8 mouse cellular contexts compared by ENCODE assay signal in the genomic region with DNA sequence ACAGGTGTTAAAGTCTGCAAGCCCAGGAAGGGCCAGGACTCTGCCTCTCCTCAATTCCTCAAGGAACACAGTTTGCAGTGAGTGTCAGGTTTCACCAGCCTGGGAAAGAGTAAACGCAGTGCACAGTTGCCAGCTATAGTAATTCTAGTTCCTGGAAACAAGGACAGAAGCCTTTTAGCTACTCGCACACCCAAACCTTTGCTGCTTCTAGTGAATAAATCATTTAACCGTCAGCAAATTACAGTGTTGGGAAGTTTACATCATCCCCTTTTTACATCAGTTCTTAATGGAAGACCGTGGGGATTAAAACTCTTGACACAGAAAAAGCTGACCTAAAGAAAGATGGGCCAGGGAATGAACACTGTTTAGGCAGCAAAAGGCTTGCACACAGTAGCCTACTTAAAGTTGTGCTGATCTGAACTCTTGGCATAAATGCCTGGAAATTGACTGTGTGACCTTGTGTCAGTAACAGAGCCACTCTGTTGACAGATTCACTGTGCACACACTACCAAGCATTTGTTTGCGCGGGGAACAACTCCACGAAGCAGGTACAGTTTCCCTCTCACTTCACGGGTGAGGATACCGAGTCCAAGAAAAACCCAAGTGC. TPM values are rescaled to one million over a fixed set of nuclear protein-coding genes. Genes with fewer than 3 reads are reported as not detected.
DNase-seq lines count a peak whose midpoint lies in the region; ATAC-seq and TF ChIP-seq lines count a peak whose summit lies in the region.

No protein-coding gene starts in this region.

- peak overlapping the region; percentile 62 for H3K4me2 ChIP-seq in kidney, embryonic 14.5 days (replicated peaks; ENCODE audit: low read depth, low read length)
- peak overlapping the region; percentile 74 for H3K4me2 ChIP-seq in heart, postnatal 0 days (ENCODE audit: low read depth, low read length)
- peak overlapping the region; percentile 80 for H3K4me2 ChIP-seq in liver, embryonic 14.5 days (ENCODE audit: low read depth)
- H3K4me2 ChIP-seq in stomach, embryonic 14.5 days (replicated peaks; ENCODE audit: low read depth, low read length): peak overlapping the region; percentile 55

- H3K9ac ChIP-seq in kidney, embryonic 14.5 days (ENCODE audit: low read depth, low read length): peak overlapping the region; percentile 95
- peak overlapping the region; percentile 93 for H3K9ac ChIP-seq in heart, postnatal 0 days (replicated peaks; ENCODE audit: low read depth, low read length)
- H3K9ac ChIP-seq in liver, embryonic 14.5 days (replicated peaks): peak overlapping the region; percentile 80
- peak overlapping the region; percentile 97 for H3K9ac ChIP-seq in stomach, embryonic 14.5 days (replicated peaks; ENCODE audit: low read depth, low read length)

- no peak for TF ChIP-seq CTCF in bone marrow macrophage, adult 2 months (IDR thresholded peaks at IDR 0.05; ENCODE audit: low read depth, low read length)
- TF ChIP-seq CTCF in heart, postnatal 0 days (IDR thresholded peaks at IDR 0.05; ENCODE audit: low read depth): no peak
- no peak for TF ChIP-seq CTCF in liver, embryonic 14.5 days (IDR thresholded peaks at IDR 0.05; ENCODE audit: low read depth)

- TF ChIP-seq POLR2A in bone marrow macrophage, adult 2 months (IDR thresholded peaks at IDR 0.05; ENCODE audit: borderline replicate concordance, low read depth, low read length): no peak

- no peaks in the 10 kb centered on the region for H3K9me3 ChIP-seq in kidney, embryonic 14.5 days (ENCODE audit: control insufficient read depth, low read length)
- H3K9me3 ChIP-seq in heart, postnatal 0 days (replicated peaks; ENCODE audit: control insufficient read depth, low read length): no peaks in the 10 kb centered on the region
- H3K9me3 ChIP-seq in liver, embryonic 14.5 days (ENCODE audit: control insufficient read depth, low read length): no peaks in the 10 kb centered on the region
- no peaks in the 10 kb centered on the region for H3K9me3 ChIP-seq in stomach, embryonic 14.5 days (ENCODE audit: control insufficient read depth, low read depth, low read length)

- peak overlapping the region; percentile 91 for H3K4me3 ChIP-seq in kidney, embryonic 14.5 days (ENCODE audit: low read length)
- H3K4me3 ChIP-seq in bone marrow macrophage, adult 2 months (ENCODE audit: insufficient read depth, low read length): peak overlapping the region; percentile 72
- H3K4me3 ChIP-seq in heart, postnatal 0 days (ENCODE audit: low read depth, low read length): peak overlapping the region; percentile 95
- peak overlapping the region; percentile 87 to 98 for H3K4me3 ChIP-seq in liver, embryonic 14.5 days (ENCODE audit: insufficient read depth in 1 of 2, low read depth in 2 of 2, low read length in 2 of 2)
- peak overlapping the region; percentile 93 for H3K4me3 ChIP-seq in stomach, embryonic 14.5 days (ENCODE audit: low read depth, low read length)

- H3K4me1 ChIP-seq in kidney, embryonic 14.5 days (ENCODE audit: control insufficient read depth, insufficient read depth, low read length): peaks cover 16% of the 10 kb centered on the region; the same call in 1 of the 2 replicates
- H3K4me1 ChIP-seq in bone marrow macrophage, adult 2 months (ENCODE audit: control insufficient read depth, insufficient read depth, low read length): peaks cover 17% of the 10 kb centered on the region
- 0 out of 2 replicates have a peak, but pooled peaks cover 9% of the 10 kb centered on the region for H3K4me1 ChIP-seq in heart, postnatal 0 days (ENCODE audit: control insufficient read depth, insufficient read depth)
- H3K4me1 ChIP-seq in liver, embryonic 14.5 days (replicated peaks; ENCODE audit: control insufficient read depth in 2 of 2, insufficient read depth in 2 of 2, low read length in 1 of 2): peaks cover 11 to 17% of the 10 kb centered on the region in 2 experiments
- H3K4me1 ChIP-seq in stomach, embryonic 14.5 days (ENCODE audit: control insufficient read depth, insufficient read depth, low read length): peaks cover 18% of the 10 kb centered on the region

- DNase-seq in kidney, postnatal 25 days: no peak
- peak; percentile 14 for DNase-seq in heart, postnatal 0 days (ENCODE audit: low spot score)
- DNase-seq in liver, embryonic 14.5 days (ENCODE audit: low read depth in 3 of 3, low spot score in 3 of 3): no peak
- no peak for DNase-seq in left cerebral cortex, adult 18-20 months (ENCODE audit: low spot score in 2 of 2)
- DNase-seq in cerebellum, adult 11 months: no peak

- no peak for TF ChIP-seq EP300 in heart, postnatal 0 days (IDR thresholded peaks at IDR 0.05; ENCODE audit: low read depth)
- TF ChIP-seq EP300 in liver, embryonic 14.5 days (IDR thresholded peaks at IDR 0.05; ENCODE audit: low read depth): no peak

- peak overlapping the region; percentile 99 for H3K27ac ChIP-seq in kidney, embryonic 14.5 days (ENCODE audit: low read depth, low read length)
- H3K27ac ChIP-seq in bone marrow macrophage, adult 2 months (ENCODE audit: insufficient read depth, low read depth, low read length): 0 out of 2 replicates have a peak overlapping the region, but pooled peaks have one; percentile 35
- peak overlapping the region; percentile 98 for H3K27ac ChIP-seq in heart, postnatal 0 days (ENCODE audit: low read depth)
- peak overlapping the region; percentile 78 for H3K27ac ChIP-seq in liver, embryonic 14.5 days
- peak overlapping the region; percentile 99 for H3K27ac ChIP-seq in stomach, embryonic 14.5 days (ENCODE audit: low read length)

- H3K27me3 ChIP-seq in kidney, embryonic 14.5 days (ENCODE audit: control insufficient read depth, insufficient read depth, low read length): no peaks in the 10 kb centered on the region
- no peaks in the 10 kb centered on the region for H3K27me3 ChIP-seq in heart, postnatal 0 days (ENCODE audit: control insufficient read depth, insufficient read depth, low read length)
- no peaks in the 10 kb centered on the region for H3K27me3 ChIP-seq in liver, embryonic 14.5 days (ENCODE audit: control insufficient read depth, insufficient read depth, low read length)
- no peaks in the 10 kb centered on the region for H3K27me3 ChIP-seq in stomach, embryonic 14.5 days (ENCODE audit: control insufficient read depth, insufficient read depth, low read length)

- no peaks in the 10 kb centered on the region for H3K36me3 ChIP-seq in kidney, embryonic 14.5 days (ENCODE audit: control insufficient read depth, insufficient read depth, low read length)
- no peaks in the 10 kb centered on the region for H3K36me3 ChIP-seq in heart, postnatal 0 days (replicated peaks; ENCODE audit: control insufficient read depth, insufficient read depth, low read length)
- H3K36me3 ChIP-seq in liver, embryonic 14.5 days (replicated peaks; ENCODE audit: control insufficient read depth, insufficient read depth, low read depth): no peaks in the 10 kb centered on the region
- H3K36me3 ChIP-seq in stomach, embryonic 14.5 days (ENCODE audit: control insufficient read depth, insufficient read depth, low read length): no peaks in the 10 kb centered on the region

- WGBS in kidney, embryonic 14.5 days: 1% methylated on average over 9 of the region's 9 CpGs
- 17% methylated on average over 9 of the region's 9 CpGs for WGBS in heart, postnatal 0 days
- 26% methylated on average over 9 of the region's 9 CpGs for WGBS in liver, embryonic 14.5 days (ENCODE audit: insufficient replicate concordance)
- WGBS in stomach, embryonic 14.5 days: 4% methylated on average over 9 of the region's 9 CpGs

- ATAC-seq in kidney, embryonic 14.5 days (ENCODE audit: low FRiP score, low TSS enrichment): peak; percentile 57
- peak; percentile 8; the same call in 1 of the 2 replicates for ATAC-seq in heart, postnatal 0 days (ENCODE audit: insufficient read depth, low read depth)
- ATAC-seq in liver, embryonic 14.5 days (ENCODE audit: insufficient read depth): peak; percentile 32
- ATAC-seq in stomach, embryonic 14.5 days (ENCODE audit: insufficient number of reproducible peaks, insufficient read depth, low FRiP score, low read depth): peak; percentile 56; the same call in 1 of the 2 replicates

RNA-seq across cellular contexts. Expression of gene Usp6nl, which starts 0.6 kb away (rescaled TPM):
- polyA plus RNA-seq in kidney, embryonic 14.5 days (2014; fragmentation: Nextera tagmentation; extraction: Ambion mirVana): 5.6 and 15.9 TPM in 2 replicates
- polyA plus RNA-seq in bone marrow macrophage, adult 2 months (2012; ENCODE audit: insufficient read depth, insufficient read length, missing spikeins): 4.6 and 5.6 TPM in 2 replicates
- 8.9 and 9.2 TPM in 2 replicates for total RNA-seq in heart, postnatal 0 days (2014; rRNA removed; ENCODE audit: low replicate concordance)
- polyA plus RNA-seq in heart, postnatal 0 days (2015; fragmentation: Nextera tagmentation; extraction: Ambion mirVana): 3.1 and 3.4 TPM in 2 replicates
- polyA plus RNA-seq in liver, embryonic 14.5 days (2012; rRNA removed): 2.4 and 3.3 TPM in 2 replicates
- 2.8 and 3.0 TPM in 2 replicates for polyA plus RNA-seq in liver, embryonic 14.5 days (2014; fragmentation: Nextera tagmentation; extraction: Ambion mirVana)
- 12.9 and 14.4 TPM in 2 replicates for polyA plus RNA-seq in stomach, embryonic 14.5 days (2014; fragmentation: Nextera tagmentation; extraction: Ambion mirVana)
- total RNA-seq in left cerebral cortex, adult 18-20 months (2021): 10 to 100 TPM; 18.8 to 20.1 TPM

Comparison
In these comparisons a context has a peak if more than half of its experiments do, and no peak if none do; other contexts are left out.
1. H3K27ac ChIP-seq: peak in every context shown above with its lines; median percentile 99 in kidney, embryonic 14.5 days; 99 in stomach, embryonic 14.5 days; 98 in heart, postnatal 0 days; 78 in liver, embryonic 14.5 days; 35 in bone marrow macrophage, adult 2 months.